Mouse (Mus musculus) liver, embryonic 16.5 days (tissue): ENCODE data around the gene Taf15. TPM values are rescaled to one million over a fixed set of nuclear protein-coding genes. Genes with fewer than 3 reads are reported as not detected.

ENCODE experiments used
- ATAC-seq: fragments of 200-750 bp; cut with Nextera tagmentation; 2 replicates; pipeline ENCODE4 v1.8.0; 2017; ENCODE audit warnings: low read depth, mild to moderate bottlenecking, moderate number of reproducible peaks, moderate library complexity
- H3K27ac ChIP-seq: fragments of 300-500 bp; sonication (generic); 2 replicates; pipeline ENCODE4 v1.5.1; 2014; ENCODE audit warnings: mild to moderate bottlenecking, low read length
- H3K27me3 ChIP-seq: fragments of 300-500 bp; sonication (generic); 2 replicates; pipeline ENCODE4 v1.6.1; 2014; ENCODE audit warnings: low read depth, low read length, mixed read lengths; ENCODE audit not compliant: control insufficient read depth, insufficient read depth
- H3K36me3 ChIP-seq: fragments of 300-500 bp; sonication (generic); 2 replicates; pipeline ENCODE4 v1.6.1; 2014; ENCODE audit warnings: mild to moderate bottlenecking; ENCODE audit not compliant: control insufficient read depth, insufficient read depth
- H3K4me1 ChIP-seq: fragments of 300-500 bp; sonication (generic); 2 replicates; pipeline ENCODE4 v1.6.1; 2014; ENCODE audit warnings: low read depth, low read length, mixed read lengths; ENCODE audit not compliant: control insufficient read depth
- H3K4me2 ChIP-seq: fragments of 300-500 bp; sonication (generic); 2 replicates; pipeline ENCODE4 v1.6.1; 2014; ENCODE audit warnings: low read depth, low read length, mixed read lengths
- H3K4me3 ChIP-seq: fragments of 300-500 bp; sonication (generic); 2 replicates; pipeline ENCODE4 v1.5.1; 2014; ENCODE audit warnings: low read depth, mild to moderate bottlenecking, low read length
- H3K9ac ChIP-seq: fragments of 300-500 bp; sonication (generic); 2 replicates; pipeline ENCODE4 v1.6.1; 2014; ENCODE audit warnings: low read depth, low read length
- H3K9me3 ChIP-seq: fragments of 300-500 bp; sonication (generic); replicated peaks from 2 replicates; pipeline ENCODE4 v1.6.1; 2016; ENCODE audit warnings: low read length; ENCODE audit not compliant: control insufficient read depth
- WGBS: fragments of 180-500 bp; shearing (Covaris S2); extraction: QIAGEN DNeasy Blood & Tissue Kit; methylation state at CpG from one replicate; pipeline ENCODE4 v1.1.7; 2014; ENCODE audit not compliant: insufficient replicate concordance; 5-methylcytosine and 5-hydroxymethylcytosine counted together
- polyA plus RNA-seq: library from polyadenylated mRNA; unstranded; fragments of >200 nt; fragmentation: Nextera tagmentation; extraction: Ambion mirVana; gene quantifications from 2 replicates; pipeline ENCODE4 v1.2.1, GENCODE M21; 2015

Gene Taf15
- polyA plus RNA-seq, 1 experiment from 2014 or later, result 4.2 TPM

- Histone ChIP-seq H3K27ac (no peak overlapping the region), H3K4me3 (no peak overlapping the region), H3K4me2 (no peak overlapping the region), H3K9me3 (no peaks in the 10 kb centered on the region), H3K9ac (no peak overlapping the region), H3K36me3 (no peaks in the 10 kb centered on the region), H3K4me1 (peaks cover 8% of the 10 kb centered on the region), H3K27me3 (peaks cover 10% of the 10 kb centered on the region)
- 74% methylated on average over 3 of the region's 3 CpGs for WGBS
- ATAC-seq, result no peak
Observed at GRCm38 (mm10) chr11:83468765-83469164, 4.1 kb upstream of the Taf15 start.

DNA sequence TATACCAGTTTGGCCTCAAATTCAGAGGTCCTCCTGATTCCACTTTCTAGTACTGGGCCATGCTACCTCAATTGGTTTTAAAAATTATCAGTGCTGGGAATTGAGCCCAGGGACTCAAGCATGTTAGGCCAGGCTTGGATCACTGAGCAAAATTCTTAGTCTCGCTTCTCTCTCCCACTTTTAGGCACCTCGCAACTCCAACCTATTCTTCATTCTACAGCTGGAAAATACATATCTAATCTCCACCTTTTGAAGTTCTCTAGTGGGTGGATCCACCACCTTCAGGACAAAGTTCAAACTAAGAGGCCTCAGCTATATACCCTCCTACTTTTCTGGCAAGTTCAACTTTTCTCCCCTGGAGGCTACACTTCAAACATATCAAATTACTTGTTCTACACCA lies 1.1 kb upstream of the Taf15 start:
- Histone ChIP-seq H3K27me3 (no peaks in the 10 kb centered on the region), H3K4me2 (peak overlapping the region; percentile 76), H3K4me3 (peak overlapping the region; percentile 84), H3K4me1 (peaks cover 16% of the 10 kb centered on the region), H3K36me3 (peaks cover 4% of the 10 kb centered on the region), H3K9ac (peak overlapping the region; percentile 62), H3K9me3 (no peaks in the 10 kb centered on the region), H3K27ac (peak overlapping the region; percentile 13)
- ATAC-seq, result no peak
- WGBS, result 86% methylated on average over 2 of the region's 2 CpGs

GRCm38 (mm10) chr11:83473235-83474016 lies 540 bp downstream of the Taf15 start:
- peak; percentile 47 for ATAC-seq
- peak overlapping the region; percentile 77 for H3K4me2 ChIP-seq
- peak overlapping the region; percentile 96 for H3K9ac ChIP-seq
- H3K9me3 ChIP-seq, result no peaks in the 10 kb centered on the region
- peak overlapping the region; percentile 84 for H3K4me3 ChIP-seq
- H3K27ac ChIP-seq, result peak overlapping the region; percentile 91
- H3K36me3 ChIP-seq, result peaks cover 9% of the 10 kb centered on the region
- WGBS, result under 1% methylated on average over 44 of the region's 52 CpGs
- H3K4me1 ChIP-seq, result peaks cover 16% of the 10 kb centered on the region
- no peaks in the 10 kb centered on the region for H3K27me3 ChIP-seq

DNA sequence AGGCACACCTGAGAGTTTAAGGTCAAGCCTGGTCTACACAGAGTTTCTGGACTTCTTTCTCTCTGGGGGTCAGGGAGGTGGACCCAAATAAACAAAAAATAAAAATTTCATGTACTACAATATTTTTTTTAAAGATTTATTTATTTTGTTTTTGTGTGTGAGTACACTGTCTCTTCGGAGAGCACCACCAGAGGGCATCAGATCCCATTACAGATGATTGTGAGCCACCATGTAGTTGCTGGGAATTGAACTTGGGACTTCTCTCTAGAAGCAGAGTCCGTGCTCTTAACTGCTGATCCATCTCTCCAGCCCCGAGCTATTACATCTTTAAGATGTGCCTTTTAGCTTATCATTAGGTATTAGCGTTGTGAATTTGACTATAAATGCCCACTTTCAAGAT lies 18.6 kb downstream of the Taf15 start:
- no peak overlapping the region for H3K9ac ChIP-seq
- WGBS, result 64% methylated on average over 4 of the region's 4 CpGs
- no peaks in the 10 kb centered on the region for H3K4me1 ChIP-seq
- H3K4me3 ChIP-seq, result no peak overlapping the region
- H3K27me3 ChIP-seq, result no peaks in the 10 kb centered on the region
- ATAC-seq, result no peak
- no peaks in the 10 kb centered on the region for H3K9me3 ChIP-seq
- H3K4me2 ChIP-seq, result no peak overlapping the region
- H3K27ac ChIP-seq, result no peak overlapping the region
- H3K36me3 ChIP-seq, result peaks cover 5% of the 10 kb centered on the region; the same call in 1 of the 2 replicates

DNA sequence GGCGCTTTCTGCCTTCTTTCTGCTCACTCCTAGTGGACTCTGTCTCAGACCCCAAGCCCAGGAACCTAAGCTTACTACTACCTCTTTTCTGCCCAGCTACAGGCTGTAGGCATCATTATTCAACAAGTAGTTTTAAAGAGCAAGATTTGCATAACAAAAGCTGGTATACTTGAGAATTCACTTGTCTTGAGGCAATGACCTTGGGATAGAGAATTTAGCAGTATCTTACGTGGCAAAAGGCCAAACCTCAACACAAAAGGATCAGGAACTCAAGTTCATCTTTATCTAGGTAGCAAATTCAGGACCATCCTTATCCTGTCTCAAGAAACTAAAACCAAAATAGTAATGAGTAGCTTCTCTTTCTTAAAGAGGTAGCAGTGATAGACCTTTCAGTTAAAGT lies 22.7 kb downstream of the Taf15 start:
- no peak overlapping the region for H3K27ac ChIP-seq
- no peaks in the 10 kb centered on the region for H3K27me3 ChIP-seq
- no peak overlapping the region for H3K4me3 ChIP-seq
- WGBS, result 87% methylated on average over 2 of the region's 2 CpGs
- no peak overlapping the region for H3K9ac ChIP-seq
- no peak for ATAC-seq
- H3K4me2 ChIP-seq, result no peak overlapping the region
- H3K36me3 ChIP-seq, result peaks cover 10% of the 10 kb centered on the region
- no peaks in the 10 kb centered on the region for H3K9me3 ChIP-seq
- H3K4me1 ChIP-seq, result no peaks in the 10 kb centered on the region

- no peak for ATAC-seq
- 89% methylated on average over 5 of the region's 5 CpGs for WGBS
- Histone ChIP-seq H3K4me3 (no peak overlapping the region), H3K9me3 (no peaks in the 10 kb centered on the region), H3K36me3 (peaks cover 43% of the 10 kb centered on the region), H3K4me1 (no peaks in the 10 kb centered on the region), H3K9ac (no peak overlapping the region), H3K27me3 (no peaks in the 10 kb centered on the region), H3K4me2 (no peak overlapping the region), H3K27ac (no peak overlapping the region)
Observed at GRCm38 (mm10) chr11:83504308-83504707, 31.4 kb downstream of the Taf15 start.

DNA sequence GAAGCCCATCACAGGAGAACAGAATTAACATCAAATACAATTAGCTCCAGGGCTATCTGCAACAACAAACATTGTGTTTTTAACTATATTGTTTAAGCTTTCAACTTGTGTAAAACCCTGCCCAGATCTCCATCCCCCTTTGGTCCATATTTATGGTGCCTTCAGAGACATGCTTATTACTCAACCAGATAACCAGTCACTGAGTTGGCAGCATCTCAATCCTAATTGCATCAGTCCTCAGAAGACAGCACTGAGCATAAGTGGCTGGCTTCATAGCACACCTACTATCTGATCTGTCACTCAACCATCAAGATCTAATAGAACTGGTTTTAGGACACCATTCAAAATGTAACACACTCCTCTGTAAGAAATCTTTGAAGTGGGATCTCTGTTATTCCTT lies 36.6 kb downstream of the Taf15 start:
- peaks cover 17% of the 10 kb centered on the region for H3K36me3 ChIP-seq
- H3K9ac ChIP-seq, result no peak overlapping the region
- ATAC-seq, result no peak
- H3K4me1 ChIP-seq, result no peaks in the 10 kb centered on the region
- H3K27ac ChIP-seq, result no peak overlapping the region
- no peak overlapping the region for H3K4me2 ChIP-seq
- no peak overlapping the region for H3K4me3 ChIP-seq
- no peaks in the 10 kb centered on the region for H3K27me3 ChIP-seq
- no peaks in the 10 kb centered on the region for H3K9me3 ChIP-seq

- no peak overlapping the region for H3K4me3 ChIP-seq
- H3K9me3 ChIP-seq, result no peaks in the 10 kb centered on the region
- no peak overlapping the region for H3K9ac ChIP-seq
- ATAC-seq, result no peak
- no peaks in the 10 kb centered on the region for H3K4me1 ChIP-seq
- no peaks in the 10 kb centered on the region for H3K27me3 ChIP-seq
- H3K36me3 ChIP-seq, result no peaks in the 10 kb centered on the region
- H3K4me2 ChIP-seq, result no peak overlapping the region
- H3K27ac ChIP-seq, result no peak overlapping the region
Observed at GRCm38 (mm10) chr11:83517153-83517552, 44.3 kb downstream of the Taf15 start.

DNA sequence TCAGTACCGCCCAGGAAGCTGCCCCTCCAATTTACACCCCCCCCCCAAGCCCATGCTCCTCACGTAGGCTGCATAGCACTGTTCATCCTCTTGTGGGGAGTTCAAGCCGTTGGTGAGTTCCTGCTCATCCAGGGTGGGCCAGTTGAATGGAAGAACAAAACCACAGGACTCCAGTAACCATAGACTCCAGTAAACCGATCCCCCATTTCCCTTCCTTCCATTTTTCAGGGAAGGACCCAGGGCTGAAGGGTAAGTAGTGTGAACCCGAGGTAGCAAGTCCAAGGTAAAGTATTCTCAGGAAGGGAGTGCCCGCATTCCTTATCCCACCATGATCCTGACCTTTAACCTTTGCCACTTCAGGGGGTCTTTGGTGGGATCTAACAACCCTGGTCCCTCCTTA lies 45.5 kb downstream of the Taf15 start:
- Histone ChIP-seq H3K27me3 (no peaks in the 10 kb centered on the region), H3K4me3 (no peak overlapping the region), H3K9me3 (no peaks in the 10 kb centered on the region), H3K4me1 (no peaks in the 10 kb centered on the region), H3K9ac (no peak overlapping the region), H3K27ac (no peak overlapping the region), H3K4me2 (no peak overlapping the region), H3K36me3 (no peaks in the 10 kb centered on the region)
- no peak for ATAC-seq
- 51% methylated on average over 6 of the region's 6 CpGs for WGBS
